In the genomic region with DNA sequence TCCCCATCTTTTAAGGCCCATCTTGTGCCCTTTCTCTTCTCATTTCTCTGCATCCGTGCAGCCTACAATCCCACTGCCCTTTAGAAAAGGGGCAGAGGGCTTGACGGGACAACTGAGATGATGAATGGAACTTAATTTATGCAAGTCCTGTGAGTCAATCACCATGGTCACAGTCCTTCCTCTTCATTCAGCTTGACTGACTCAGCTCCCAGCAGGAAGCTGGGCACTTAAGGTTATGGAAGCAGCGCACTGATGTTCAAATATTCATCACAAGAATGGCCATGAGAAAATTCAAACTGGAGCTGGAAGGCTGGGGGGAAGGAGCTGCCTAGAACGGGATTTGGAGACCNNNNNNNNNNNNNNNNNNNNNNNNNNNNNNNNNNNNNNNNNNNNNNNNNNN, we compare ENCODE assay signal across 12 mouse cellular contexts.
DNase-seq lines count a peak whose midpoint lies in the region; ATAC-seq and TF ChIP-seq lines count a peak whose summit lies in the region.
"Had no signal": no experiment of that assay in that cellular context is flagged by ENCODE, and none has a peak within 500 bp of the region (broad histone marks: within the 10 kb centered on the region; RNA-seq: fewer than 3 reads in every experiment).

No protein-coding gene starts in this region.

- TF ChIP-seq CTCF in kidney, adult 2 months (conservative IDR thresholded peaks at IDR 0.05; ENCODE audit: insufficient read depth, insufficient read length, low read depth, low read length): no peak
- no peak for TF ChIP-seq CTCF in thymus, adult 2 months (IDR thresholded peaks at IDR 0.05; ENCODE audit: borderline replicate concordance, control insufficient read depth, extremely low read depth, insufficient read depth, low read length, poor library complexity)

- no peak overlapping the region for H3K4me3 ChIP-seq in kidney, adult 2 months (ENCODE audit: insufficient read depth, low read depth, low read length)
- no peak overlapping the region for H3K4me3 ChIP-seq in hindbrain, embryonic 12.5 days
- H3K4me3 ChIP-seq in neural tube, embryonic 12.5 days: no peak overlapping the region
- H3K4me3 ChIP-seq in thymus, adult 2 months (ENCODE audit: control insufficient read depth, insufficient read depth, low read length): no peak overlapping the region
- H3K4me3 ChIP-seq: embryonic facial prominence, embryonic 13.5 days; liver, embryonic 13.5 days; stomach, embryonic 15.5 days had no signal

- 50% methylated on average over 4 of the region's 4 CpGs for WGBS in kidney, adult 2 months
- 15% methylated on average over 4 of the region's 4 CpGs for WGBS in hindbrain, embryonic 12.5 days
- WGBS in neural tube, embryonic 12.5 days: 29% methylated on average over 4 of the region's 4 CpGs
- 49% methylated on average over 4 of the region's 4 CpGs for WGBS in thymus, adult 2 months

- no peaks in the 10 kb centered on the region for H3K9me3 ChIP-seq in hindbrain, embryonic 12.5 days (replicated peaks)
- no peaks in the 10 kb centered on the region for H3K9me3 ChIP-seq in neural tube, embryonic 12.5 days
- H3K9me3 ChIP-seq: embryonic facial prominence, embryonic 13.5 days; liver, embryonic 13.5 days; stomach, embryonic 15.5 days had no signal

- H3K36me3 ChIP-seq in kidney, adult 2 months (ENCODE audit: control insufficient read depth, insufficient read depth, low read length): no peaks in the 10 kb centered on the region
- H3K36me3 ChIP-seq in hindbrain, embryonic 12.5 days: no peaks in the 10 kb centered on the region
- H3K36me3 ChIP-seq in neural tube, embryonic 12.5 days: no peaks in the 10 kb centered on the region
- H3K36me3 ChIP-seq in thymus, adult 2 months (ENCODE audit: control insufficient read depth, insufficient read depth, low read length): no peaks in the 10 kb centered on the region
- H3K36me3 ChIP-seq: embryonic facial prominence, embryonic 13.5 days; liver, embryonic 13.5 days; stomach, embryonic 15.5 days had no signal

- peak; percentile 84 for ATAC-seq in hindbrain, embryonic 12.5 days (ENCODE audit: low FRiP score)
- ATAC-seq in neural tube, embryonic 12.5 days (ENCODE audit: low FRiP score, low read depth): peak; percentile 61

- H3K27me3 ChIP-seq in kidney, adult 2 months (replicated peaks; ENCODE audit: control insufficient read depth, insufficient read depth, low read length): no peaks in the 10 kb centered on the region
- H3K27me3 ChIP-seq in hindbrain, embryonic 12.5 days: no peaks in the 10 kb centered on the region
- H3K27me3 ChIP-seq in neural tube, embryonic 12.5 days (replicated peaks): no peaks in the 10 kb centered on the region
- H3K27me3 ChIP-seq in thymus, adult 2 months (ENCODE audit: control insufficient read depth, insufficient read depth, low read length): no peaks in the 10 kb centered on the region
- H3K27me3 ChIP-seq: embryonic facial prominence, embryonic 13.5 days; liver, embryonic 13.5 days; stomach, embryonic 15.5 days had no signal

- H3K4me2 ChIP-seq in hindbrain, embryonic 12.5 days (replicated peaks): peak overlapping the region; percentile 48
- no peak overlapping the region for H3K4me2 ChIP-seq in neural tube, embryonic 12.5 days (replicated peaks)
- H3K4me2 ChIP-seq: embryonic facial prominence, embryonic 13.5 days; liver, embryonic 13.5 days; stomach, embryonic 15.5 days had no signal

- H3K9ac ChIP-seq in hindbrain, embryonic 12.5 days: no peak overlapping the region
- H3K9ac ChIP-seq in neural tube, embryonic 12.5 days: no peak overlapping the region
- H3K9ac ChIP-seq: embryonic facial prominence, embryonic 13.5 days; liver, embryonic 13.5 days; stomach, embryonic 15.5 days had no signal

- H3K4me1 ChIP-seq in kidney, adult 2 months (ENCODE audit: control insufficient read depth, insufficient read depth, low read length): no peaks in the 10 kb centered on the region
- H3K4me1 ChIP-seq in hindbrain, embryonic 12.5 days: peaks cover 21% of the 10 kb centered on the region
- peaks cover 10% of the 10 kb centered on the region; the same call in 1 of the 2 replicates for H3K4me1 ChIP-seq in neural tube, embryonic 12.5 days
- H3K4me1 ChIP-seq in thymus, adult 2 months (replicated peaks; ENCODE audit: control insufficient read depth, insufficient read depth, low read length): no peaks in the 10 kb centered on the region
- H3K4me1 ChIP-seq: embryonic facial prominence, embryonic 13.5 days; liver, embryonic 13.5 days; stomach, embryonic 15.5 days had no signal

- TF ChIP-seq POLR2A in kidney, adult 2 months (IDR thresholded peaks at IDR 0.05; ENCODE audit: low read depth, low read length): no peak
- TF ChIP-seq POLR2A in thymus, adult 2 months (IDR thresholded peaks at IDR 0.05; ENCODE audit: control insufficient read depth, extremely low read depth, insufficient read depth, low read length, poor library complexity): no peak

- DNase-seq in kidney, adult 2 months: peak; percentile 8
- DNase-seq in kidney, adult 11 months: no peak
- DNase-seq in cerebellum, postnatal 36 days: peak; percentile 20 to 35
- DNase-seq in thymus, adult 2 months: no peak
- DNase-seq in right cerebral cortex, postnatal 14 days: no peak
- DNase-seq in layer of hippocampus, postnatal 25 days (ENCODE audit: extremely low spot score in 1 of 2, low spot score in 1 of 2): no peak
- DNase-seq: liver, embryonic 13.5 days; lung, postnatal 4 days had no signal

- H3K27ac ChIP-seq in kidney, adult 2 months (ENCODE audit: insufficient read depth, low read depth, low read length): peak overlapping the region; percentile 41; the same call in 1 of the 2 replicates
- peak overlapping the region; percentile 30; the same call in 1 of the 2 replicates for H3K27ac ChIP-seq in hindbrain, embryonic 12.5 days
- H3K27ac ChIP-seq in neural tube, embryonic 12.5 days: no peak overlapping the region
- no peak overlapping the region for H3K27ac ChIP-seq in thymus, adult 2 months (ENCODE audit: control insufficient read depth, insufficient read depth, low read length)
- H3K27ac ChIP-seq: embryonic facial prominence, embryonic 13.5 days; liver, embryonic 13.5 days; stomach, embryonic 15.5 days had no signal

Comparison
In these comparisons a context has a peak if more than half of its experiments do, and no peak if none do; other contexts are left out.
1. DNase-seq: peak in kidney, adult 2 months (single experiment) and cerebellum, postnatal 36 days (2 of 2); none in kidney, adult 11 months (single experiment), thymus, adult 2 months (single experiment), right cerebral cortex, postnatal 14 days (single experiment) and layer of hippocampus, postnatal 25 days (0 of 2).
2. H3K27ac ChIP-seq: peak in kidney, adult 2 months (single experiment) and hindbrain, embryonic 12.5 days (single experiment); none in neural tube, embryonic 12.5 days (single experiment) and thymus, adult 2 months (single experiment).